Mouse (Mus musculus): ENCODE measurements around the gene Mertk. TPM values are rescaled to one million over a fixed set of nuclear protein-coding genes. Genes with fewer than 3 reads are reported as not detected.

Gene Mertk
- polyA plus RNA-seq (2012; rRNA removed) (2.5 and 3.2 TPM in 2 replicates), polyA plus RNA-seq (2014; fragmentation: Nextera tagmentation; extraction: Ambion mirVana) (3.1 and 3.8 TPM in 2 replicates)

DNA sequence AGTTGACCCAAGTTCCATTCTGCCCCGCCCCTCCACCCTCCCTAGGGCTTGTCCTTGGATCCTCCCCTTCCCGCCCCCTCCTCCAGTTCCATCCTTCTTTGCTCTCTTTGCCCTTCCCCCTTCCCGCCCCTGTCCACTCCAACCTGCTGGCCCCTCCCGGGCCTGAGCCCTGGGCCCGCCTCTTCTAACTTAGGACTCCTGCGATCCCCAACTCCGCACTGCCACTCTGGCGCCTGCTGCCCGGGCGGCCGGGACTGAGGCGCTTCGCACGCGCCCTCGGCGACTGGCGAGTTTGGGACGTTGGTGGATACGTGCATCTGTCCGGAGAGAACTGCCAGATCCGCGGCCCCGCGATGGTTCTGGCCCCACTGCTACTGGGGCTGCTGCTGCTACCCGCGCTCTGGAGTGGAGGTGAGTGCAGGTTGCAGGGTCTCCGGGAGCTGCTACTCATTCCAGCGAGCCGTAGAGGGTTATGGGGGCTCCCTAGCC lies at the start of gene Mertk:
Mertk (plus strand) TSS at position 264 of the 489 bp plus-strand sequence.
- ATAC-seq (ENCODE audit: insufficient read depth), result peak; percentile 80
- Histone ChIP-seq H3K9me3 (ENCODE audit: control insufficient read depth, low read length) (no peaks in the 10 kb centered on the region), H3K36me3 (replicated peaks; ENCODE audit: control insufficient read depth, insufficient read depth, low read depth) (no peaks in the 10 kb centered on the region), H3K27me3 (ENCODE audit: control insufficient read depth, insufficient read depth, low read length) (peaks cover 24% of the 10 kb centered on the region), H3K4me3 (ENCODE audit: insufficient read depth in 1 of 2, low read depth in 2 of 2, low read length in 2 of 2) (peak within 1 kb of the TSS; percentile 57 to 71), H3K27ac (no peak within 1 kb of the TSS), H3K4me2 (ENCODE audit: low read depth) (peak within 1 kb of the TSS; percentile 49), H3K9ac (replicated peaks) (peak within 1 kb of the TSS; percentile 31), H3K4me1 (replicated peaks; ENCODE audit: control insufficient read depth in 2 of 2, insufficient read depth in 2 of 2, low read length in 1 of 2) (0 out of 4 replicates have a peak, but pooled peaks cover 0 to 2% of the 10 kb centered on the region in 2 experiments)
- under 1% methylated on average over 30 of the region's 30 CpGs for whole genome bisulfite sequencing (ENCODE audit: insufficient replicate concordance)
- DNase-seq (ENCODE audit: low read depth in 3 of 3, low spot score in 3 of 3), result peak in 2 of 3 experiments; percentile 30 to 48
- TF ChIP-seq CTCF (IDR thresholded peaks at IDR 0.05; ENCODE audit: low read depth), result no peak
- TF ChIP-seq EP300 (IDR thresholded peaks at IDR 0.05; ENCODE audit: low read depth), result no peak

DNA sequence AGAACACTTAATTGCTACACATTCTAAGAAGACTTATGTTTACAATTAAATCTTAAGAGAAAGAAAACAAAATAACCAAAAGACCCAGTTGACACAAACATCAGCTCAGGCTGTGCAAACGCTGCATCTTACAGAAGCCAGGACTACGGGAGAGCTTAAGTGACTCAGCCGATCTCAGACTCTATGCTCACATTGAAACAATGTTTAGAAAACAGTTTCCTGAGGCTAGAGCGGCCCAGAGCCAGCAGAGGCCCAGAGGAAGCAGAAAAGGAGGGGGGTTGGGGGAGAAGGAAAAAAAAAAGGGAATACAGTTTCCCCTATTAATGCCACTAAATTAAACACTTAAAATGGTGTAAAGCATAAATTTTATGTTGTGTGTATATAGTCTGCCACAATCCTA lies 18.1 kb upstream of the Mertk start:
- H3K36me3 ChIP-seq (replicated peaks; ENCODE audit: control insufficient read depth, insufficient read depth, low read depth), result peaks cover 53% of the 10 kb centered on the region
- no peak overlapping the region for H3K4me2 ChIP-seq (ENCODE audit: low read depth)
- TF ChIP-seq EP300 (IDR thresholded peaks at IDR 0.05; ENCODE audit: low read depth) (no peak), CTCF (IDR thresholded peaks at IDR 0.05; ENCODE audit: low read depth) (no peak)
- ATAC-seq (ENCODE audit: insufficient read depth) (no peak), DNase-seq (ENCODE audit: low read depth in 3 of 3, low spot score in 3 of 3) (no peak)
- WGBS (ENCODE audit: insufficient replicate concordance), result 50% methylated on average over 4 of the region's 4 CpGs
- H3K9me3 ChIP-seq (ENCODE audit: control insufficient read depth, low read length), result no peaks in the 10 kb centered on the region
- peaks cover under 1% of the 10 kb centered on the region in 2 experiments; a peak in 2 of 4 replicates for H3K4me1 ChIP-seq (replicated peaks; ENCODE audit: control insufficient read depth in 2 of 2, insufficient read depth in 2 of 2, low read length in 1 of 2)
- no peak overlapping the region for H3K9ac ChIP-seq (replicated peaks)
- no peaks in the 10 kb centered on the region for H3K27me3 ChIP-seq (ENCODE audit: control insufficient read depth, insufficient read depth, low read length)
- no peak overlapping the region for H3K27ac ChIP-seq
- no peak overlapping the region for H3K4me3 ChIP-seq (ENCODE audit: insufficient read depth in 1 of 2, low read depth in 2 of 2, low read length in 2 of 2)

DNA sequence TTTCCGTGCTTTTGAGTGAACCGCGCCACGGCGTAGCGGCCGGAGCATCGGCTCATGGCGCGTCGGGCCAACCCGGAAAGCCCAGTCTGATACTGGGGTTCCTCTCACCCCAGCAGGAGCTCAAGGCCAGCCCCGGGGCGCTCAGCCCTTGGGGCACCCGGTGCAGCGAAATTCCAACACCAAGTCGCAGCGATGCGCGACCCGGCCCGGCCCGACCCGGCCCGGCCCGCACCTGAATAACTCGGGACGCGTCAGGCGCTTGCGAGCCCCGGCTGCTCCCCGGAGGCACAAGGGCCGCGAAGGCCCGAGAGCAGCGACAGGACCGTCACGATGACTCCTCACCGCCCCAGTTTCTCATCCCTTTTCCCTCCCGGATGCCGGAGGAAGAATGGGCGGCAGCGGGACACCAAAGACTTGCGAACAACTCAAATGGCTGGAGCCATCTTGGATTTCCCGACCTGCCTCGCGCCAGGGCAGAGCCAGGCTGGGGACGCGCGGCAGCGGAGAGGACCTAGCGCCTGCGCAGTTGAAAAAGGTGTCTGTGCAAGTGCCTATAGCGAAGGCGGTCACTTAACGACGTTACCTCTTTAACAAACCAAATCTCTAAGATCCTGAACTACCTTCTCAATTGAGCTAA lies 11.7 kb upstream of the Mertk start, which contains the start of gene Anapc1:
Anapc1 (minus strand) TSS at position 471 of the 637 bp plus-strand sequence.
- ATAC-seq (ENCODE audit: insufficient read depth) (peak; percentile 96), DNase-seq (ENCODE audit: low read depth in 3 of 3, low spot score in 3 of 3) (peak; percentile 81 to 83 (median 82))
- Histone ChIP-seq H3K4me1 (replicated peaks; ENCODE audit: control insufficient read depth in 2 of 2, insufficient read depth in 2 of 2, low read length in 1 of 2) (peaks cover 9% of the 10 kb centered on the region in 2 experiments), H3K4me2 (ENCODE audit: low read depth) (peak within 1 kb of the TSS; percentile 78), H3K9ac (replicated peaks) (peak within 1 kb of the TSS; percentile 95), H3K27me3 (ENCODE audit: control insufficient read depth, insufficient read depth, low read length) (no peaks in the 10 kb centered on the region), H3K4me3 (ENCODE audit: insufficient read depth in 1 of 2, low read depth in 2 of 2, low read length in 2 of 2) (peak within 1 kb of the TSS; percentile 79 to 85), H3K27ac (peak within 1 kb of the TSS; percentile 23), H3K9me3 (ENCODE audit: control insufficient read depth, low read length) (no peaks in the 10 kb centered on the region), H3K36me3 (replicated peaks; ENCODE audit: control insufficient read depth, insufficient read depth, low read depth) (peaks cover 18% of the 10 kb centered on the region)
- under 1% methylated on average over 58 of the region's 58 CpGs for WGBS (ENCODE audit: insufficient replicate concordance)
- TF ChIP-seq CTCF (IDR thresholded peaks at IDR 0.05; ENCODE audit: low read depth), result no peak
- TF ChIP-seq EP300 (IDR thresholded peaks at IDR 0.05; ENCODE audit: low read depth), result no peak

DNA sequence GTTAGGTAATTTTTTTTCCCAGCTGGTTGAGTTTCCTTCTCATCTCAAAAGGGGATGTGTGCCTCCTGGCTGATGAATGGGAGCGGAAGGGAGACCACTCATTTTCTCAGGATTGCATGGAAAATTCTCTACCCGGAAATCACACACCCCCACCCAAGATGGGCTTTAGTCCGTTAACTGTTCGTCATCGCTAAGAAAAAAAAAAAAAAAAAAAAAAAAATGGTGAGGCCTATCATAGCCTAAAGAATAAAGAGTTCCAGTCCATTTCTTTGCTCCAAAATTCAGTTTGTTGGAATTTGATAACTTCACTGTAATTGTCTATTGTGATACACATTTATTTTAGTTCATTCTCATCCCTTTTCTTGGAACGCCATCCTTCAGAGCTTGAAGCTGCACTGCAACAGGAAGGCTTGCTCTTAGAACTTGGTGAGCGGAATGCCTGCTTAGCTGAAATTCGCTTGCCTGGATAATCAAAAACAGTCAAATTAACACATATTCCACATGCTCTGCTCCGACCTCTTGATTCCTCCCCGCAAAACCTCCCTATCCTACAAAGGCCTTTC lies 11.1 kb upstream of the Mertk start:
- peaks cover 9% of the 10 kb centered on the region in 2 experiments for H3K4me1 ChIP-seq (replicated peaks; ENCODE audit: control insufficient read depth in 2 of 2, insufficient read depth in 2 of 2, low read length in 1 of 2)
- DNase-seq (ENCODE audit: low read depth in 3 of 3, low spot score in 3 of 3), result no peak
- peak overlapping the region; percentile 78 for H3K4me2 ChIP-seq (ENCODE audit: low read depth)
- 44% methylated on average over 10 of the region's 10 CpGs for WGBS (ENCODE audit: insufficient replicate concordance)
- ATAC-seq (ENCODE audit: insufficient read depth), result peak; percentile 30
- no peaks in the 10 kb centered on the region for H3K27me3 ChIP-seq (ENCODE audit: control insufficient read depth, insufficient read depth, low read length)
- peaks cover 15% of the 10 kb centered on the region for H3K36me3 ChIP-seq (replicated peaks; ENCODE audit: control insufficient read depth, insufficient read depth, low read depth)
- no peaks in the 10 kb centered on the region for H3K9me3 ChIP-seq (ENCODE audit: control insufficient read depth, low read length)
- H3K27ac ChIP-seq, result no peak overlapping the region
- no peak for TF ChIP-seq EP300 (IDR thresholded peaks at IDR 0.05; ENCODE audit: low read depth)
- TF ChIP-seq CTCF (IDR thresholded peaks at IDR 0.05; ENCODE audit: low read depth), result no peak
- peak overlapping the region; percentile 95 for H3K9ac ChIP-seq (replicated peaks)
- peak overlapping the region; percentile 79 to 85 for H3K4me3 ChIP-seq (ENCODE audit: insufficient read depth in 1 of 2, low read depth in 2 of 2, low read length in 2 of 2)

DNA sequence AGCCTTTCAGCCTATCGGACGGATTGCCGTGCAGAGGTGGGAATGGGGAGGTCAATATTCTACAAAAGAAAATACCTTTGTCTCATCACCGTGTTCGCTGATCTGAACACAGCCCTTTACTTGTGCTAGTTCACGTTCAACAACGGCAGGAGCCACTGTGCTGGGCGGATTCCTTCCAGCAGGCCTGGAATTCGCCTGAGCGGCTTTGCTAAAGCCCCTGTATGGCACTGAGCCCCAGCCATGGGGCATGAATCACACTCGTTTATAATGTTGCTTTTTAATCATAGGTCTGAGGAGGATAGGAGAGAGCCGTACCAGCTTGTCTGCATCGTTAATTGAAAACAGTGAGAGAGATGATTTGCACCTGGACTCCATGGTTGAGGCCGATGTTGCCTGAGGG lies 6.4 kb upstream of the Mertk start:
- Histone ChIP-seq H3K27me3 (ENCODE audit: control insufficient read depth, insufficient read depth, low read length) (peaks cover under 1% of the 10 kb centered on the region; the same call in 1 of the 2 replicates), H3K4me1 (replicated peaks; ENCODE audit: control insufficient read depth in 2 of 2, insufficient read depth in 2 of 2, low read length in 1 of 2) (peaks cover 3% of the 10 kb centered on the region in 2 experiments), H3K27ac (no peak overlapping the region), H3K4me2 (ENCODE audit: low read depth) (no peak overlapping the region), H3K9ac (replicated peaks) (no peak overlapping the region), H3K36me3 (replicated peaks; ENCODE audit: control insufficient read depth, insufficient read depth, low read depth) (no peaks in the 10 kb centered on the region), H3K4me3 (ENCODE audit: insufficient read depth in 1 of 2, low read depth in 2 of 2, low read length in 2 of 2) (no peak overlapping the region), H3K9me3 (ENCODE audit: control insufficient read depth, low read length) (no peaks in the 10 kb centered on the region)
- ATAC-seq (ENCODE audit: insufficient read depth) (no peak), DNase-seq (ENCODE audit: low read depth in 3 of 3, low spot score in 3 of 3) (no peak)
- TF ChIP-seq EP300 (IDR thresholded peaks at IDR 0.05; ENCODE audit: low read depth), result no peak
- no peak for TF ChIP-seq CTCF (IDR thresholded peaks at IDR 0.05; ENCODE audit: low read depth)
- WGBS (ENCODE audit: insufficient replicate concordance), result 72% methylated on average over 14 of the region's 14 CpGs

Data from liver, embryonic 14.5 days (tissue).